ENCODE assay signal across 9 mouse cellular contexts in the genomic region with DNA sequence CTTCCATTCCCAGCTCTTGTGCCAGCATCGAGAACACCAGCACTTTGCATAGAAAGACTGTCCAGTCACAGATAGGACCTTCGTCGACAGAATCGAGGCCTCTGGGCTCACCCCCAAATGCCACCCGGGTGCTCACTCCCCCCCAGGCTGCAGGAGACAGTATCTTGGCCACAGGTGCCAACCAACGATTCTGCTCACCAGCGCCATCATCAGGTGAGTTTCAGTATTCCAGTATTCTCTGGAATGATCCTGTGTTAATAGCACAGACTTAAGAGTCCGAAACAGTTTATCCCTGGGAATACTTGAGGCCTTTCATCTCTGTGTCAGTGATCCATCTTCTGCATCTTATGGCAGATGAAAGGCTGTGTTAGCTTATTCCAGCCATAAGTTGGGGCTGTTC. TPM values are rescaled to one million over a fixed set of nuclear protein-coding genes. Genes with fewer than 3 reads are reported as not detected.
A peak's percentile ranks its signal among the peaks of the same experiment; 100 is the strongest.
DNase-seq lines count a peak whose midpoint lies in the region; ATAC-seq and TF ChIP-seq lines count a peak whose summit lies in the region.
"Had no signal": no experiment of that assay in that cellular context is flagged by ENCODE, and none has a peak within 500 bp of the region (broad histone marks: within the 10 kb centered on the region; RNA-seq: fewer than 3 reads in every experiment).

No protein-coding gene starts in this region.

- DNase-seq in gastrocnemius, adult 2 months = peak; percentile 37
- no peak for DNase-seq in gastrocnemius, postnatal 25 days
- peak; percentile 28 for DNase-seq in neural tube, embryonic 11.5 days (ENCODE audit: low spot score)
- DNase-seq in brain, embryonic 14.5 days (ENCODE audit: low read depth) = peak; percentile 10
- peak; percentile 71 for DNase-seq in naive thymus-derived CD4-positive, alpha-beta T cell, adult 2 months (ENCODE audit: low read depth)
- no peak for DNase-seq in Muller cell, postnatal 12 days (ENCODE audit: inconsistent ontology term)

- H3K36me3 ChIP-seq in neural tube, embryonic 11.5 days (ENCODE audit: control insufficient read depth, insufficient read depth, low read length) = peaks cover 46% of the 10 kb centered on the region
- H3K36me3 ChIP-seq in neural tube, embryonic 15.5 days = peaks cover 80% of the 10 kb centered on the region
- H3K36me3 ChIP-seq in hindbrain, embryonic 13.5 days = peaks cover 85% of the 10 kb centered on the region

- intact Hi-C loops in gastrocnemius, adult 2 months (cut with DNase I) = no loop called here

- peak; percentile 57 for TF ChIP-seq CTCF in gastrocnemius, adult 2 months (IDR thresholded peaks at IDR 0.05)
- peak; percentile 42; the same call in 1 of the 2 replicates for TF ChIP-seq CTCF in brain, embryonic 14.5 days (IDR thresholded peaks at IDR 0.05; ENCODE audit: borderline replicate concordance, extremely low read depth, insufficient read depth, insufficient read length)

- 89% methylated on average over 8 of the region's 8 CpGs for WGBS in neural tube, embryonic 11.5 days
- 86% methylated on average over 8 of the region's 8 CpGs for WGBS in neural tube, embryonic 15.5 days
- 87% methylated on average over 8 of the region's 8 CpGs for WGBS in hindbrain, embryonic 13.5 days

- no peak overlapping the region for H3K4me2 ChIP-seq in neural tube, embryonic 11.5 days (ENCODE audit: low read depth)
- H3K4me2 ChIP-seq in neural tube, embryonic 15.5 days = no peak overlapping the region
- H3K4me2 ChIP-seq in hindbrain, embryonic 13.5 days = no peak overlapping the region

- no peak for ATAC-seq in neural tube, embryonic 11.5 days (ENCODE audit: insufficient read depth, low FRiP score, low TSS enrichment)
- ATAC-seq in neural tube, embryonic 15.5 days (ENCODE audit: low FRiP score) = no peak
- no peak for ATAC-seq in hindbrain, embryonic 13.5 days (ENCODE audit: low FRiP score)

- H3K27ac ChIP-seq in gastrocnemius, adult 2 months = no peak overlapping the region
- H3K27ac ChIP-seq in neural tube, embryonic 11.5 days (ENCODE audit: low read depth, low read length) = no peak overlapping the region
- no peak overlapping the region for H3K27ac ChIP-seq in neural tube, embryonic 15.5 days (replicated peaks)
- no peak overlapping the region for H3K27ac ChIP-seq in hindbrain, embryonic 13.5 days

- no peaks in the 10 kb centered on the region for H3K9me3 ChIP-seq in neural tube, embryonic 11.5 days (ENCODE audit: control insufficient read depth, low read length)
- H3K9me3 ChIP-seq in neural tube, embryonic 15.5 days (replicated peaks) = no peaks in the 10 kb centered on the region
- no peaks in the 10 kb centered on the region for H3K9me3 ChIP-seq in hindbrain, embryonic 13.5 days

- no peaks in the 10 kb centered on the region for H3K27me3 ChIP-seq in neural tube, embryonic 11.5 days (ENCODE audit: control insufficient read depth, insufficient read depth, low read length)
- no peaks in the 10 kb centered on the region for H3K27me3 ChIP-seq in neural tube, embryonic 15.5 days (replicated peaks)
- H3K27me3 ChIP-seq in hindbrain, embryonic 13.5 days = no peaks in the 10 kb centered on the region

- no peak overlapping the region for H3K9ac ChIP-seq in neural tube, embryonic 11.5 days (ENCODE audit: low read length)
- H3K9ac ChIP-seq in neural tube, embryonic 15.5 days (replicated peaks) = no peak overlapping the region
- no peak overlapping the region for H3K9ac ChIP-seq in hindbrain, embryonic 13.5 days

- no peaks in the 10 kb centered on the region for H3K4me1 ChIP-seq in neural tube, embryonic 11.5 days (ENCODE audit: control insufficient read depth, insufficient read depth, low read length)
- no peaks in the 10 kb centered on the region for H3K4me1 ChIP-seq in neural tube, embryonic 15.5 days
- no peaks in the 10 kb centered on the region for H3K4me1 ChIP-seq in hindbrain, embryonic 13.5 days (replicated peaks)

- no peak for TF ChIP-seq POLR2A in brain, embryonic 14.5 days (IDR thresholded peaks at IDR 0.05; ENCODE audit: borderline replicate concordance, extremely low read depth, insufficient read depth, insufficient read length, poor library complexity, severe bottlenecking)

- no peak overlapping the region for H3K4me3 ChIP-seq in gastrocnemius, adult 2 months
- no peak overlapping the region for H3K4me3 ChIP-seq in neural tube, embryonic 11.5 days (ENCODE audit: low read depth, low read length)
- no peak overlapping the region for H3K4me3 ChIP-seq in neural tube, embryonic 15.5 days (replicated peaks)
- H3K4me3 ChIP-seq in hindbrain, embryonic 13.5 days = no peak overlapping the region
- H3K4me3 ChIP-seq: myocyte had no signal

RNA-seq across cellular contexts. Expression of gene Dhrs13, which starts 8.5 kb away (rescaled TPM):
- 1 to 10 TPM in 1 of 2 experiments, under 1 TPM in 1; 0.74 to 1.1 TPM for total RNA-seq in gastrocnemius, adult 2 months (2021)
- 1 to 10 TPM in 1 of 2 experiments, under 1 TPM in 1; 0.59 to 1.1 TPM for total RNA-seq in gastrocnemius, postnatal 25 days (2021)
- 18.4 and 19.4 TPM in 2 replicates for polyA plus RNA-seq in neural tube, embryonic 11.5 days (2014; fragmentation: Nextera tagmentation; extraction: Ambion mirVana)
- 48.2 and 55.3 TPM in 2 replicates for polyA plus RNA-seq in neural tube, embryonic 15.5 days (2015; fragmentation: Nextera tagmentation; extraction: Ambion mirVana)
- 30.9 and 38.7 TPM in 2 replicates for polyA plus RNA-seq in brain, embryonic 14.5 days (2012; rRNA removed)
- 37.1 and 39.3 TPM in 2 replicates for polyA plus RNA-seq in hindbrain, embryonic 13.5 days (2015; fragmentation: Nextera tagmentation; extraction: Ambion mirVana)

RNA-seq across cellular contexts. Expression of gene Flot2, which starts 14.1 kb away (rescaled TPM):
- 10 to 100 TPM; 46.0 to 49.8 TPM for total RNA-seq in gastrocnemius, adult 2 months (2021)
- total RNA-seq in gastrocnemius, postnatal 25 days (2021) = 10 to 100 TPM; 54.8 to 55.7 TPM
- polyA plus RNA-seq in neural tube, embryonic 11.5 days (2014; fragmentation: Nextera tagmentation; extraction: Ambion mirVana) = 60.8 and 62.9 TPM in 2 replicates
- 121 and 132 TPM in 2 replicates for polyA plus RNA-seq in neural tube, embryonic 15.5 days (2015; fragmentation: Nextera tagmentation; extraction: Ambion mirVana)
- polyA plus RNA-seq in brain, embryonic 14.5 days (2012; rRNA removed) = 111 and 112 TPM in 2 replicates
- polyA plus RNA-seq in hindbrain, embryonic 13.5 days (2015; fragmentation: Nextera tagmentation; extraction: Ambion mirVana) = 80.5 and 86.4 TPM in 2 replicates

RNA-seq across cellular contexts. Expression of gene Phf12, which starts 41.1 kb away (rescaled TPM):
- 10 to 100 TPM; 15.0 to 15.8 TPM for total RNA-seq in gastrocnemius, adult 2 months (2021)
- 10 to 100 TPM; 14.2 to 18.2 TPM for total RNA-seq in gastrocnemius, postnatal 25 days (2021)
- polyA plus RNA-seq in neural tube, embryonic 11.5 days (2014; fragmentation: Nextera tagmentation; extraction: Ambion mirVana) = 17.8 and 19.6 TPM in 2 replicates
- polyA plus RNA-seq in neural tube, embryonic 15.5 days (2015; fragmentation: Nextera tagmentation; extraction: Ambion mirVana) = 14.6 and 16.9 TPM in 2 replicates
- polyA plus RNA-seq in brain, embryonic 14.5 days (2012; rRNA removed) = 64.7 and 76.0 TPM in 2 replicates
- polyA plus RNA-seq in hindbrain, embryonic 13.5 days (2015; fragmentation: Nextera tagmentation; extraction: Ambion mirVana) = 18.9 and 21.2 TPM in 2 replicates

RNA-seq across cellular contexts. Expression of gene Eral1, which starts 56.6 kb away (rescaled TPM):
- 10 to 100 TPM; 18.8 to 26.2 TPM for total RNA-seq in gastrocnemius, adult 2 months (2021)
- total RNA-seq in gastrocnemius, postnatal 25 days (2021) = 10 to 100 TPM; 19.3 to 20.6 TPM
- 35.9 and 37.3 TPM in 2 replicates for polyA plus RNA-seq in neural tube, embryonic 11.5 days (2014; fragmentation: Nextera tagmentation; extraction: Ambion mirVana)
- 30.1 and 30.9 TPM in 2 replicates for polyA plus RNA-seq in neural tube, embryonic 15.5 days (2015; fragmentation: Nextera tagmentation; extraction: Ambion mirVana)
- polyA plus RNA-seq in brain, embryonic 14.5 days (2012; rRNA removed) = 31.5 and 40.6 TPM in 2 replicates
- polyA plus RNA-seq in hindbrain, embryonic 13.5 days (2015; fragmentation: Nextera tagmentation; extraction: Ambion mirVana) = 31.5 and 32.0 TPM in 2 replicates

Comparison
In these comparisons a context has a peak if more than half of its experiments do, and no peak if none do; other contexts are left out.
1. DNase-seq: peak in gastrocnemius, adult 2 months (single experiment), neural tube, embryonic 11.5 days (single experiment), brain, embryonic 14.5 days (single experiment) and naive thymus-derived CD4-positive, alpha-beta T cell, adult 2 months (single experiment); none in gastrocnemius, postnatal 25 days (single experiment) and Muller cell, postnatal 12 days (single experiment).